Mouse (Mus musculus): Measurements from ENCODE around the gene Atg2a.

DNA sequence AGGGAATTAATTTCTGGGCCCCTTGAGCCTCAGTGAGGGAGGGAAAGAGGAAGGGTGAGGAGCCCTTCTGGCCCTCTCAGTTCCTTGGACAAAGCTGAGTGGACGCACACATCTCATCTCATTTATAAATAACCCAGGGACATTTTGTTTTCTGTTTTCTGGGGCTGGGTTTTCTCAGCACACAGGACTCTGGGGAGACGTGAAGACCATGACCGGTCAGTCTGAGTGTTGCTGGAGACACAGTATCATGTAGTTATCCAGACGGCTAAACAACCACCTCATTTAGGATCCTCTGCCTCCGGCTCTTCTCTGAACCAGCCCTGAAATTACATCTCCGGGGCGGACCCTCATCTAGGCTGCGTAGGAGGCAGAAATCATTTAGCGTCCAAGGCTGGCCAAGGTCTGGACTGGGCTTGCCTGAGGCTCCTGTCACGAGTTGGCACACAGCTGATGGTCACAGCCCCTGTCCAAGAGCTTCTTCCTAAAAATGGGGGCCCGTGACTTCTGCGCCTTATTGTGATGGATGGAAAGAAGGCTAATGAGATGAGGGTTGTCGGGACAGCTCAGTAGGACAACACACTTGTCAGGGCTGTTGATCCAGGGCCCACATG lies 32.6 kb downstream of the Atg2a start:
- TF ChIP-seq CTCF (IDR thresholded peaks at IDR 0.05; ENCODE audit: borderline replicate concordance, insufficient read depth, low read length) (no peak), POLR2A (IDR thresholded peaks at IDR 0.05; ENCODE audit: low read depth, low read length) (no peak)
